Mouse (Mus musculus): ENCODE measurements around the gene Apbb2. TPM values are rescaled to one million over a fixed set of nuclear protein-coding genes. Genes with fewer than 3 reads are reported as not detected.

Apbb2 gene
- total and polyA plus RNA-seq, 3 experiments, result 26.7 to 40.0 (median 39.9) TPM

DNA sequence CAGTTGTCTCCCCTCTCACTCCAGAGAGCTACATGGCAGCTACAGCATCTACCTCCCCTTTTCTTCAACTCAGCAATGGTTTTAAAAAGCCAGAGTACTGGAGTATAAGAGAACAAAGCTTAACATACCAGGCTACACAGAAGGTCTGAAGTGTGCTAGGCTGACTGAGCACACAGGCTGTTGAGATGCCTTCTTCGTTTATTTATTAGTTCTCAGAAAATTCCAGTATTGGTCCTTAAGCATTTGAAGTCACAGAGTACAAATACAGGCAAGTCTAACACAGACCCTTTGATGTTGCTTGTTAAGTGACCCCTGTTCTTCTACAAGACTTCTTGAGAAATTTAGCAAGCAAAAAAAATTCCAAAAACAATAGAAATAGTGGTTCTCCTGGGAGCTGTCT is 120.4 kb downstream of the Apbb2 start:
- DNase-seq, result no peak
- Histone ChIP-seq H3K36me3 (ENCODE audit: control insufficient read depth, insufficient read depth, low read length) (peaks cover 7% of the 10 kb centered on the region; the same call in 1 of the 2 replicates), H3K79me2 (replicated peaks; ENCODE audit: control insufficient read depth, insufficient read depth, low read length) (peaks cover 4% of the 10 kb centered on the region), H3K9ac (ENCODE audit: low read depth, low read length) (no peak overlapping the region), H3K27me3 (ENCODE audit: control insufficient read depth, insufficient read depth, low read length) (no peaks in the 10 kb centered on the region), H3K4me3 (no peak overlapping the region), H3K4me1 (ENCODE audit: control insufficient read depth, insufficient read depth, low read length) (peaks cover 9% of the 10 kb centered on the region), H3K27ac (no peak overlapping the region)
- WGBS, result 71% methylated on average over 1 of the region's 1 CpGs
- intact Hi-C loops (cut with DNase I), result no loop called here
- TF ChIP-seq EP300 (IDR thresholded peaks at IDR 0.05; ENCODE audit: insufficient read depth, low read depth, low read length) (no peak), CTCF (IDR thresholded peaks at IDR 0.05) (no peak), POLR2A (IDR thresholded peaks at IDR 0.05; ENCODE audit: insufficient read depth, low read depth, low read length) (no peak)

DNA sequence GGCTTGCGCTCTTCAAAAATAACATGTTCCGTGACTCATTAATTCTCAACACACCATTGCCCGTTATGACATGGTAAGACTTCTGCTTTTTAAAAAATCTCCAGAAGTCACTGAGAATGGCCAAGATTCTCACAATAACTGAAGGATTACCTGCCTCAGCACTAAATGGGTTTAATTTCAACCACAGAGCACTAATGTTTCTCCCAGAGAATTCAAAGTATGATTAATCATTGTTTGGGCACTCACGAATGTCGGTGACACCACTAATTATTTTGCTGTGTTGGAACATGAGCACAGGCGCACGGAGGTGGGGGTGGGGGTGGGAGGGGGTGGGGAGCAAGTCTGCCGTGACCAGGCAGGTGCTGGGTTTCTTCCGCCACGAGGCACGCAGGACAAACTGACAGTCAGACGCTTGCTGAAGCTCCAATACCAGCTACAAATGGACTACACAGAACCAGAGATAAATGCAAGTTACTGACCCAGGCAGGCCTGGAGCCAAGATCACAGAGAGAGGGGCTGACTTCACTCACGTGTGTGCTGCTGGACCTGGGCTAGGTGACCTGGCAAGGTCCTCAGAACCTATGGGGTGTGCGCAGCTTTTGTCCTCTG is 121.0 kb downstream of the Apbb2 start:
- H3K27ac ChIP-seq, result no peak overlapping the region
- no peak for DNase-seq
- peaks cover 6% of the 10 kb centered on the region for H3K79me2 ChIP-seq (replicated peaks; ENCODE audit: control insufficient read depth, insufficient read depth, low read length)
- intact Hi-C loops (cut with DNase I), result no loop called here
- no peak overlapping the region for H3K9ac ChIP-seq (ENCODE audit: low read depth, low read length)
- peaks cover 9% of the 10 kb centered on the region for H3K4me1 ChIP-seq (ENCODE audit: control insufficient read depth, insufficient read depth, low read length)
- H3K4me3 ChIP-seq, result no peak overlapping the region
- TF ChIP-seq CTCF (IDR thresholded peaks at IDR 0.05), result no peak
- TF ChIP-seq EP300 (IDR thresholded peaks at IDR 0.05; ENCODE audit: insufficient read depth, low read depth, low read length), result no peak
- TF ChIP-seq POLR2A (IDR thresholded peaks at IDR 0.05; ENCODE audit: insufficient read depth, low read depth, low read length), result no peak
- WGBS, result 60% methylated on average over 14 of the region's 14 CpGs
- H3K27me3 ChIP-seq (ENCODE audit: control insufficient read depth, insufficient read depth, low read length), result no peaks in the 10 kb centered on the region
- peaks cover 7% of the 10 kb centered on the region; the same call in 1 of the 2 replicates for H3K36me3 ChIP-seq (ENCODE audit: control insufficient read depth, insufficient read depth, low read length)

DNA sequence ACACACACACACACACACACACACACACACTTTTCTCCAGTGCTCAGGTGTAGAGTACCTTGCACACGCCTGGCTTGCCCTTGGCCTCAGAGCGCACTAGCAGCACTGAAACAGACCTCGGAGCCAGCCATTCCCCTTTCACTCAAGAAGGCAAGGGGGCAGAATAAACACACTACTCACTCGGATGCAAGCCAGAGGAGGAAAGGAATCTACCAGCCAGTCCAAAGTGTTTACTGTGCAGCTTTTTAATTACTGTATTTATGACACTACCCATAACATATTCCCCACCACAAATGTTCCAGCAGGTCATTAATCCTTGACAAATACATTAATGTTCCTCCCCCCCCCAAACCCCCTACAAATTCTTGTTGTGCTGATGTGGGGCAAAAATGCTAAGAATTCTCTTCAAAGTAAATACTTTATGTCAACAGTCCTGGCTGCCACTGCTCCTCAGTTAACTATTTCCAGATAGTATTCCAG is 121.7 kb downstream of the Apbb2 start:
- no peak for TF ChIP-seq CTCF (IDR thresholded peaks at IDR 0.05)
- TF ChIP-seq EP300 (IDR thresholded peaks at IDR 0.05; ENCODE audit: insufficient read depth, low read depth, low read length), result no peak
- no peak for TF ChIP-seq POLR2A (IDR thresholded peaks at IDR 0.05; ENCODE audit: insufficient read depth, low read depth, low read length)
- DNase-seq, result no peak
- no peak overlapping the region for H3K4me3 ChIP-seq
- H3K36me3 ChIP-seq (ENCODE audit: control insufficient read depth, insufficient read depth, low read length), result peaks cover 7% of the 10 kb centered on the region; the same call in 1 of the 2 replicates
- H3K79me2 ChIP-seq (replicated peaks; ENCODE audit: control insufficient read depth, insufficient read depth, low read length), result peaks cover 6% of the 10 kb centered on the region
- WGBS, result 49% methylated on average over 4 of the region's 4 CpGs
- H3K27me3 ChIP-seq (ENCODE audit: control insufficient read depth, insufficient read depth, low read length), result no peaks in the 10 kb centered on the region
- peaks cover 9% of the 10 kb centered on the region for H3K4me1 ChIP-seq (ENCODE audit: control insufficient read depth, insufficient read depth, low read length)
- H3K27ac ChIP-seq, result no peak overlapping the region
- intact Hi-C loops (cut with DNase I), result no loop called here
- no peak overlapping the region for H3K9ac ChIP-seq (ENCODE audit: low read depth, low read length)

DNA sequence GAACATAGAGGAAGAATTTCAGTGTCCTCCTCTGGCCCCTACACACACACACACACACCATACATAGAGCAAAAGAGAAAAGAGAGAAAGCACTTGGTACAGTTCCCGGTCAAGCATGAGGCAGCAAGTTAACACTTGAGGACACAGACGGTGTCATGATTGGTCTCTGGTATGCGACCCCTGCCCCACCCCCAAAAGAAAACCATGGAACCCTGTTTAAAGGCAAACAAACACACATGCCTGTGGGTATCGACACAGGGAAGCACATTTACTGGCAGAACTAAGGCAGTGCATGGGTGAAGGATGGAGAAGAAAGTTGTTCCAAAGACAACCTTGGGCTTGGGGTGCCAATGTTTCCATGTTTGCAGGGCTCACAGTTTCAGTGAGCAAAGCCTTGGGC is 123.9 kb downstream of the Apbb2 start:
- Histone ChIP-seq H3K79me2 (replicated peaks; ENCODE audit: control insufficient read depth, insufficient read depth, low read length) (peaks cover 3% of the 10 kb centered on the region; the same call in 1 of the 2 replicates), H3K4me1 (ENCODE audit: control insufficient read depth, insufficient read depth, low read length) (peaks cover 9% of the 10 kb centered on the region), H3K36me3 (ENCODE audit: control insufficient read depth, insufficient read depth, low read length) (peaks cover 7% of the 10 kb centered on the region; the same call in 1 of the 2 replicates), H3K9ac (ENCODE audit: low read depth, low read length) (no peak overlapping the region), H3K4me3 (no peak overlapping the region), H3K27me3 (ENCODE audit: control insufficient read depth, insufficient read depth, low read length) (no peaks in the 10 kb centered on the region), H3K27ac (no peak overlapping the region)
- no peak for DNase-seq
- TF ChIP-seq EP300 (IDR thresholded peaks at IDR 0.05; ENCODE audit: insufficient read depth, low read depth, low read length), result no peak
- TF ChIP-seq CTCF (IDR thresholded peaks at IDR 0.05), result no peak
- no peak for TF ChIP-seq POLR2A (IDR thresholded peaks at IDR 0.05; ENCODE audit: insufficient read depth, low read depth, low read length)
- WGBS, result 68% methylated on average over 4 of the region's 4 CpGs
- intact Hi-C loops (cut with DNase I), result no loop called here

DNA sequence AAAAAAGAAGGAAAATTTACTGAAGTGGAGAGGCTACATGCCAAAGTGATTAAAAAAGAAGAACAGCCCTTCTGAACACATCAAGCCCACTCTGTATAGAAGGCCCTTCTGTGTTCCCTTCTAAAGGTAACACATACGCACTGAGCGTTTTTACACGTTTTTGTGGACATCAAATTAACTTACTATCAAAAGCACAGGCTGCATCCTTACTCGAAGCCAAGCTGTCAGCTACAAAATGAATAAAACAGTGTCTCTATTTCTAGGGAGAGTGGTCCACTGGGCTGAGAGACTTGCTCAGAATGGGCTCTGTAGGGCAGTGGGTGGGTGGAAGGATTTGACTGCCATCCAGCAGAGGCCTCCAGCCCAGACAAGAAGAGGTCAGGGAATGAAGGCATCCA is 126.0 kb downstream of the Apbb2 start:
- DNase-seq, result no peak
- no peak overlapping the region for H3K4me3 ChIP-seq
- no peak overlapping the region for H3K27ac ChIP-seq
- no peaks in the 10 kb centered on the region for H3K27me3 ChIP-seq (ENCODE audit: control insufficient read depth, insufficient read depth, low read length)
- no peak overlapping the region; the same call in 1 of the 2 replicates for H3K9ac ChIP-seq (ENCODE audit: low read depth, low read length)
- TF ChIP-seq CTCF (IDR thresholded peaks at IDR 0.05) (no peak), POLR2A (IDR thresholded peaks at IDR 0.05; ENCODE audit: insufficient read depth, low read depth, low read length) (no peak), EP300 (IDR thresholded peaks at IDR 0.05; ENCODE audit: insufficient read depth, low read depth, low read length) (no peak)
- intact Hi-C loops (cut with DNase I), result no loop called here
- WGBS, result 73% methylated on average over 4 of the region's 4 CpGs
- H3K36me3 ChIP-seq (ENCODE audit: control insufficient read depth, insufficient read depth, low read length), result peaks cover 5% of the 10 kb centered on the region; the same call in 1 of the 2 replicates
- peaks cover 7% of the 10 kb centered on the region for H3K4me1 ChIP-seq (ENCODE audit: control insufficient read depth, insufficient read depth, low read length)
- peaks cover 3% of the 10 kb centered on the region; the same call in 1 of the 2 replicates for H3K79me2 ChIP-seq (replicated peaks; ENCODE audit: control insufficient read depth, insufficient read depth, low read length)

DNA sequence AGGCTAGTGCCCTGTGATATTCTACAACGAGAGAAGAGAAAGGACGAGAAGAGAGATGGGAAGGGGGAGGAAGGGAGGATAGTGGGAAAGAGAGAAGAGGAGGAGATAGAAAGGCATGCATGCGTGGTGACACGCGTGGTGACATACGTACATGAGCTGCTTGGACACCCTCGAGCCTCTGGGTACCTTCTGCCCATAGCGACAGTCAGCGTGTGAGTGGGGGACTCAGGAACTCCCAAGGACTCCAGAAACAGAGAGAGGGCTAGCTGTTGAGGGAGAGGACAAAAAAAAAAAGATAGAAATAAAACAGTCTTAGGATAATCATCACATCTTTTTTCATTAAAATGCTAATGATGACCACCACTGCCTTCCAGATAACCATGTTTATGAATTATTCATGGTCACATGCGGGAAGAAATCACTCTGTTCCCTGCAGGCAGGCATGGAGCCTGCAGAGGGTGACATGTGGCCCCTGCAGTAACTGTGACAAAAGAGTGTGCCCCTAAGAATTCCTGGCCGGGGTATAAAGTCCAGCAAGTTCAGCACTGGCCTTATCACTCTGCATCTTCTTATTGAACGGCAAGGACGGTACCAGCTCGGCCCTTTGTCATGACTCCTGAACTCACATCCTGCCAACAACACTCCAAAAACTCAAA is 126.5 kb downstream of the Apbb2 start:
- TF ChIP-seq CTCF (IDR thresholded peaks at IDR 0.05) (no peak), EP300 (IDR thresholded peaks at IDR 0.05; ENCODE audit: insufficient read depth, low read depth, low read length) (no peak), POLR2A (IDR thresholded peaks at IDR 0.05; ENCODE audit: insufficient read depth, low read depth, low read length) (no peak)
- peaks cover 3% of the 10 kb centered on the region; the same call in 1 of the 2 replicates for H3K79me2 ChIP-seq (replicated peaks; ENCODE audit: control insufficient read depth, insufficient read depth, low read length)
- intact Hi-C loops (cut with DNase I), result no loop called here
- no peak for DNase-seq
- no peak overlapping the region for H3K4me3 ChIP-seq
- no peak overlapping the region for H3K27ac ChIP-seq
- H3K4me1 ChIP-seq (ENCODE audit: control insufficient read depth, insufficient read depth, low read length), result peaks cover 7% of the 10 kb centered on the region
- peaks cover under 1% of the 10 kb centered on the region; the same call in 1 of the 2 replicates for H3K36me3 ChIP-seq (ENCODE audit: control insufficient read depth, insufficient read depth, low read length)
- H3K9ac ChIP-seq (ENCODE audit: low read depth, low read length), result no peak overlapping the region
- H3K27me3 ChIP-seq (ENCODE audit: control insufficient read depth, insufficient read depth, low read length), result no peaks in the 10 kb centered on the region
- 79% methylated on average over 14 of the region's 14 CpGs for WGBS
